Mouse (Mus musculus): ENCODE data around the gene A630095N17Rik. TPM values are rescaled to one million over a fixed set of nuclear protein-coding genes. Genes with fewer than 3 reads are reported as not detected.
A peak's percentile ranks its signal among the peaks of the same experiment; 100 is the strongest.

Gene A630095N17Rik
- polyA plus RNA-seq, 1 experiment: not detected

GRCm38 (mm10) chr1:75208967-75209678 is 22.8 kb downstream of the A630095N17Rik start:
- TF ChIP-seq GATA1 (IDR thresholded peaks at IDR 0.05; ENCODE audit: low read length): no peak

GRCm38 (mm10) chr1:75201236-75201635 is 30.7 kb downstream of the A630095N17Rik start:
- TF ChIP-seq GATA1 (IDR thresholded peaks at IDR 0.05; ENCODE audit: low read length): no peak

- TF ChIP-seq GATA1 (IDR thresholded peaks at IDR 0.05; ENCODE audit: low read length): no peak
Observed at GRCm38 (mm10) chr1:75192452-75192851, 39.5 kb downstream of the A630095N17Rik start.

- no peak for TF ChIP-seq GATA1 (IDR thresholded peaks at IDR 0.05; ENCODE audit: low read length)
Observed at GRCm38 (mm10) chr1:75191622-75192402, 40.1 kb downstream of the A630095N17Rik start, which contains the start of the genes Ankzf1 and Atg9a. Ankzf1 (plus strand) TSS chr1:75192151. Atg9a (minus strand) TSS chr1:75192196.

- TF ChIP-seq GATA1 (IDR thresholded peaks at IDR 0.05; ENCODE audit: low read length): no peak
Observed at GRCm38 (mm10) chr1:75191258-75191621, 40.7 kb downstream of the A630095N17Rik start.

GRCm38 (mm10) chr1:75190577-75190976 is 41.3 kb downstream of the A630095N17Rik start:
- no peak for TF ChIP-seq GATA1 (IDR thresholded peaks at IDR 0.05; ENCODE audit: low read length)

- no peak for TF ChIP-seq GATA1 (IDR thresholded peaks at IDR 0.05; ENCODE audit: low read length)
Observed at GRCm38 (mm10) chr1:75187914-75188483, 43.9 kb downstream of the A630095N17Rik start.

- no peak for TF ChIP-seq GATA1 (IDR thresholded peaks at IDR 0.05; ENCODE audit: low read length)
Observed at GRCm38 (mm10) chr1:75187126-75187525, 44.8 kb downstream of the A630095N17Rik start.

GRCm38 (mm10) chr1:75185495-75185894 is 46.4 kb downstream of the A630095N17Rik start:
- no peak for TF ChIP-seq GATA1 (IDR thresholded peaks at IDR 0.05; ENCODE audit: low read length)

- no peak for TF ChIP-seq GATA1 (IDR thresholded peaks at IDR 0.05; ENCODE audit: low read length)
Observed at GRCm38 (mm10) chr1:75182160-75182559, 49.7 kb downstream of the A630095N17Rik start.

- no peak for TF ChIP-seq GATA1 (IDR thresholded peaks at IDR 0.05; ENCODE audit: low read length)
Observed at GRCm38 (mm10) chr1:75181377-75181870, 50.5 kb downstream of the A630095N17Rik start.

- TF ChIP-seq GATA1 (IDR thresholded peaks at IDR 0.05; ENCODE audit: low read length): no peak
Observed at GRCm38 (mm10) chr1:75180741-75181140, 51.2 kb downstream of the A630095N17Rik start.

- TF ChIP-seq GATA1 (IDR thresholded peaks at IDR 0.05; ENCODE audit: low read length): no peak
Observed at GRCm38 (mm10) chr1:75180105-75180590, 51.8 kb downstream of the A630095N17Rik start, which contains the start of gene Abcb6. Abcb6 (minus strand) TSS chr1:75180392.

- peak; percentile 33 for TF ChIP-seq GATA1 (IDR thresholded peaks at IDR 0.05; ENCODE audit: low read length)
Observed at GRCm38 (mm10) chr1:75179334-75180104, 52.4 kb downstream of the A630095N17Rik start.

Other genes with a start within 250 kb of the A630095N17Rik start
- 0.24 and 0.27 TPM in 2 replicates for gene Nhej1, start 106.9 kb downstream of the A630095N17Rik start, polyA plus RNA-seq (2012)
- gene Slc23a3, start 98.2 kb downstream of the A630095N17Rik start, polyA plus RNA-seq (2012): 0.13 TPM in 2 replicates
- 92.2 and 100 TPM in 2 replicates for gene Cnppd1, start 89.4 kb downstream of the A630095N17Rik start, polyA plus RNA-seq (2012)
- 93.7 and 148 TPM in 2 replicates for gene Retreg2, start 89.3 kb downstream of the A630095N17Rik start, polyA plus RNA-seq (2012)
- gene Zfand2b, start 63.5 kb downstream of the A630095N17Rik start, polyA plus RNA-seq (2012): 21.4 and 28.2 TPM in 2 replicates
- 17.2 and 22.2 TPM in 2 replicates for gene Abcb6, start 51.7 kb downstream of the A630095N17Rik start, polyA plus RNA-seq (2012)
- 14.3 and 16.1 TPM in 2 replicates for gene Ankzf1, start 40.0 kb downstream of the A630095N17Rik start, polyA plus RNA-seq (2012)
- gene Atg9a, start 39.9 kb downstream of the A630095N17Rik start, polyA plus RNA-seq (2012): 44.2 and 52.5 TPM in 2 replicates
- 0.45 and 0.86 TPM in 2 replicates for gene Glb1l, start 21.3 kb downstream of the A630095N17Rik start, polyA plus RNA-seq (2012)
- gene Stk16, start 21.3 kb downstream of the A630095N17Rik start, polyA plus RNA-seq (2012): 143 and 217 TPM in 2 replicates
- 26.0 and 85.0 TPM in 2 replicates for gene Tuba4a, start 12.2 kb downstream of the A630095N17Rik start, polyA plus RNA-seq (2012)
- gene Dnajb2, start 4.3 kb upstream of the A630095N17Rik start, polyA plus RNA-seq (2012): 11.3 and 14.7 TPM in 2 replicates
- gene Ptprn, start 32.4 kb upstream of the A630095N17Rik start, polyA plus RNA-seq (2012): 1.1 and 1.4 TPM in 2 replicates
- gene Resp18, start 46.3 kb upstream of the A630095N17Rik start, polyA plus RNA-seq (2012): not detected in 2 replicates
- gene Dnpep, start 85.9 kb upstream of the A630095N17Rik start, polyA plus RNA-seq (2012): 46.2 and 77.7 TPM in 2 replicates
- gene Des, start 128.2 kb upstream of the A630095N17Rik start, polyA plus RNA-seq (2012): 1.4 and 1.6 TPM in 2 replicates
- 0.09 and 0.33 TPM in 2 replicates for gene Speg, start 143.2 kb upstream of the A630095N17Rik start, polyA plus RNA-seq (2012)
- gene Gmppa, start 203.8 kb upstream of the A630095N17Rik start, polyA plus RNA-seq (2012): 292 TPM in 2 replicates
- gene Asic4, start 218.3 kb upstream of the A630095N17Rik start, polyA plus RNA-seq (2012): 0.40 and 0.56 TPM in 2 replicates
- gene Chpf, start 247.2 kb upstream of the A630095N17Rik start, polyA plus RNA-seq (2012): 99.0 and 103 TPM in 2 replicates
- gene Tmem198, start 247.4 kb upstream of the A630095N17Rik start, polyA plus RNA-seq (2012): 2.4 and 4.1 TPM in 2 replicates